Mouse (Mus musculus): ENCODE measurements around the gene Arhgap10.

Arhgap10 gene

DNA sequence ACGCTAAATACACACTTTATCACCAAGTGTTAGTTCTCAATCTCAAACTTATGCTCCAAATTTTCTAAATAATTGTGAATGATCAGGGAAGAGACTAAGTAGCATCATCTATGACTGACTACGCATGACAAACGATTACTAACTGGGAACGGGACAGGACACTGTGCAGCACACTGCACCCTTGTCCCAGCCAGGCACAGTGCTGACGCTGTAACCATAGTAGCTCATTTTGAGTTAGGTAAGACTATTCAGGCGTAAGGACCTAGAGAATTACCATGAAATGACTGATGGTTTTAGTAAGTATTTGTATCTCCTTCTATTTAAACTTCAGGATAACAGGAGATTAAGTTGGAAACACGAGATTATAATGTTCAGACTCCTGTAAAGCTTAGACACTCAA lies 33.5 kb downstream of the Arhgap10 start:
- DNase-seq = no peak

DNA sequence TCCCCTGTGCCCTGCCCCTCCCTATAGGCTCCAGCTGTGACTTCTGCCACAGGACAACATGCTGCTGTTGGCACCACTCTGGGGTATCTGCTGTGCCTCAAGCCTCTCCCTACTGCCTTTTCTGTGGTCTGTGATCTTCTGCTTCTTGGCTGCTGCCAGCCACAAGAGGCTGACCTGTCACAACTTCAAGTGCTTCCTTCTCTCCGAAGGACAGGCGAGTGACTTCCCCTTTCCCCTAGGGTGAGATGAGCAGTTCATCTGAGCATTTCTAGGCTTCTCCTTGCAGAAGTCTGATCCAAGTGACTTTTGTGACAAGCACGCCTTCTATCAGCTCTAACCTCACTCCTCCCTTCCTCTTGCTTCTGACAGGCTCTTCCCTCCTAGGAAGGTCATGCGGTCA lies 34.1 kb downstream of the Arhgap10 start:
- no peak for DNase-seq

DNA sequence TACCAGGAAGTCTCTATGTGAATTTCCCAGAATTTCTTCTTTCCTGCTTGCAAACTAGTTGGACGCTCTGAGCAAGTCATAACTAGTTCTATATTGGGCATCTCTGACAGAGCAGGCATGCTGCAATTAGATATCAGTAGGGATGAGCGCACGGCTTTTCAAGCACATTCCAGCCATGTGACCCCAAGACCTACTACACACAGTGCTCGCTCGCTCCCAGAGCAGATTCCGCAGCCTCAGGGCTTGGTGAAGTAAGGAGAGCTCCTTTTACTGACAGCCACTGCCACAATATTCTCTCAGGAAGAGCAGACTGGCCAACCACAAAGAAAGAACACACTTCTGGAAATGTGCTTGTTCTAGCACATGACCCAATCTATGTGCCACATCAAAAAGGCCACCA lies 36.0 kb downstream of the Arhgap10 start:
- no peak for DNase-seq

DNA sequence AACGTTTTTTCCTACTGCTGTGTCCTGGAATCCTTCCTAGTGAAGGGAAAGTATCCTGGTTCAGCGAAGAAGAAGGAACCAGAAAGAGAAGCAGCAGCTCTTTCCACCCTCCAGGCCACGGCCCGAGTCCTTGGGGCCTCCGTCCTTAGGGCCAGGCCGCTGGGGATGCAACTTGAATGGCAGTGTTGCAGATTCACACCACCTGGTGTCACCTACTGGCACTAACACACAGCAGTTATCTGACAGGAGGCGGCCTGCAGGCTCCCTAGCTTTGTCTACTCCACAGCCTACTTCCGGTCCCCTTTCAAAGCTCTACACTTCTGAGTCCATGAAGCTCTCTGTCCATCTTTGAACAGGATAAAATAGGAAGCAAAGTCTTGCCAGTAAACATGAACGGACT lies 37.8 kb downstream of the Arhgap10 start:
- DNase-seq = no peak

DNA sequence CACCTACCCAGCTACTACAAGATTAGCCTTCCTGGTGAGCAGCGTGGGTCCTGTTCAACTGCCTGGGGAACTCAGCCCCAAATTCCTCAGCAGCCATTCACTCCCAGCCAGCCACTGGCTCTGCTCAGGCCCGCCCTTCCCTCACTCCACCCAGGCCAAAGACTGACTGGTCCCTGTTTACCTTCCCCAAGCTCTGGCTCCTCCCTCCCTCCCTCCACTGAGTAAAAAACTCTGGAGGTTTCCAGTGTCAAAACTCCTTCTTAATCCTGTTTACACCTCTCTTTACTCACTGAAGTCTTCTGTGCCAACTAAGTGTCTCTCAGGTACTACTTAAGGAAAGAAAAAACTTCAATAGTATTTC lies 38.9 kb downstream of the Arhgap10 start:
- DNase-seq = no peak

DNA sequence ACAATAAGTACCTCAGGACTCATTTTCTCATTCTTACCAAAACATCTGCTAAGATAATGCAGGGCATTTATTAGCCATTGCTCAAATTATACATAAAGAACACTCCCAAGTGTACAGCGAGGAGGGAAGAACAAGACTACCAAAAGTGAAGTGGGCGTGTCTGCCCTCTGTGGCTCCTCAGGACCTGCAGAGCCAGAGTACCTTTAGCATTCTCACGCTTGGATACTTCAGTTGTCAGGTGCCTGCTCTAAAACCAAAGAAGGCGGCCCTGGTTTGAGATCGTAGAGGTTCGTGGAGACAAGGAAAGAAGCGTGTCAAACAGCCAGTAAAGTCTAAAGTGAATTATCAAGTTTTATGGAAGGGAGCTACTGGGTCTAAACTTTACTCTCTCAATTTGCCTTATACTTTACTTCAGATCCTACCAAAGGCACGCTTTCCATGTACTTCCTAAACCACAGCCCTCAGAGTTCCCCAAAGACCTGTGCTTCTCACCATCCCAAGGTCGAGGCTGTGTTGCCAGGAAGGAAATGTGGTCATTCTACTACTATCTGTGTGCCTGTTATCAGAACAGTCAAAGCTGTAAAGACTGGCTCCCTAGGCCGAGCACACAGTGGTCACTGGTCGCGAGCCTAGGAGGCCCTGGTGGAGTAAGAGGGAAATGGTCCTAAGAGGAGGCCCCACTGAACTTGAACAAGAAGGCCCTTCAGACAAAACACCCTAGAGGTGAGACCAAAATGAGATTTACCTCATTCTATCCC lies 39.4 kb downstream of the Arhgap10 start:
- DNase-seq = no peak

DNA sequence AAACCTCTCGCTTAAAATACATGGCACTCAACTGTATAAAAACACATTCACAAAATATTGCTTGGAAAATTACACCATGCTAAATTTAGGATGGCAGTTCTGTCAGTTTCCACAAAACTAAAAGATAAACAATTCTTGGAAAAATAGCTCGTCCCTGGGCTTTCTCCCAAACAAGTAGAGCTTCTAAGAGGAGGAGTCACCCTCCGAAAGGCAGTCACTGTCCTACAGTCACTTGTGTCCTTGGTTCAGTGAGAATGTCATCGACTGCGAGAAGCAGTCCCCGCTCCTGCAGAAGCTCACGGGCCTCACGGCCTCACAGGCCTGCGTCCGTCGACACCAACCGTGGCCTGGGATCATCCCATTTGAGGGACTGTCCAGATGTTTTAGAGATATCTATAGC lies 40.1 kb downstream of the Arhgap10 start:
- no peak for DNase-seq

DNA sequence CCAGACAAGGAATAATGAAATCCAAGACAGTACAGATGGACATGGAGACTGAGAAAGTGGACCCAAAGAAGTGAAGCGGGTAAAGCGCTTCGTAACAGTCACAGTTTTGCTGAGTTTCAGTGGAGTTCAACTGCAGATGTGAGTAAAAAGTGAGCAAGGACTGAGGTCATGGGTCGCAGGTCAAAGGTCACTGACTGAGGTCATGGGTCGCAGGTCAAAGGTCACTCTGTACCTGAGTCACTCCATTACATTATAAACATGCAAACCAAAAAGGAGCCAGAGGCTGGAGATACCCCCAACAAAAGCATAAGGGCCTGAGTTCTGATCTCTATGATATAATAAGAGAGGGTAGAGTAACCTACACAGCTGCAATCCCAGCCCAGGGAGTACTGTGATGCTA lies 43.1 kb downstream of the Arhgap10 start:
- no peak for DNase-seq

DNA sequence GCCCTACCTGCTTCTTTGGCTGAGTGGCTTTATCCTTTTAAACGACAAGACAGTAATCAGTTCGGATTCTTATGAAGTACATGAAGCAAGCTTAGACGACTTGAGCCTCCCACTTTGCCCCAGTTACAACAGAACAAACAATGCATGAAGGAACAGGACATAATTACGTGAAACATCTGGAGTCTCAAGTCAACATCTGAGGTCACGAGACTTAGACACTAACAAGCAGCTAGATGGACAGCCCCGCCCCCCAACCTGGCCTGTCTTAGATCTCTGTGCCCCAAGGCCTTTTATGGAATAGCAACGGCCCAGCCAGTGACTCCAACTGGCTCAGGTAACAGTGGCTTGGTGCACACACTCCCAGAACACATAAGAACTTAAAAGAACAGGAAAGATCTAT lies 44.0 kb downstream of the Arhgap10 start:
- no peak for DNase-seq

DNA sequence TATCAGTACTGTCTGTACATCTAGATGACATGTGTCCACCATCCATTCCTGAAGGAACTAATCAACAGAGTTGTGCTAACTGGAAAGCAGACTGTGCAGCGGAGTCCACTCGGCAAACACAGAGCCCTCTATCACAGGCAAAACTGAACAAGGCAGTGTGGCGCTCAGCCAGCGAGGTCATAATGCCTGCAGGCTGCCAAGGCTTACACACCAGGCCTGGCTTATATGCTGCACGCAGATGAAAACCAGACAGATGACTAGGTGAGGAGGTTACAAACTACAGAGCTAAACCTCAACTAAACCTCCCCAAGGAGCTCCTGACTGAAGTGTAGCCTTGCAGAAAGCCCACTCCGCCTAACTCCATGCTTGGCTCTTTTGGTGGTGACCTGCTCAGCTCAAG lies 44.4 kb downstream of the Arhgap10 start:
- peak; percentile 44 for DNase-seq

DNA sequence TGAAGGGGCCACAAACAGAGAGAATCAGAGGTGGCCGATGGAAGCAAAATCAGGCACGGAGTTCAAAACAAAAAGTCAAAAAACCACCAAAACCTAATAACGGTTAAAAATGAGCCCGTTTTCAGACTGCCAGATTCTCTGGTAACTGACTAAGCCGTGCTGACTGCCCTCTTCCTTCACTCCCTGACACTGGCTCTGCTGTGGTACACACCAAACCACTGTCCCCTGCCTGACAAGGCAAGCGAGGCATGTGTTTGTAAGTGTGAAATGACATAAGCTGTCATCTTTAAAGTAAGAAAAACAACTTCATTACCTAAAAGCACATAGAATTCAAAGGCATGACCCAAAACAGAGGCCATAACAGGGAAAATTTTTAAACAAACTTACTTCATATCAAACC lies 56.4 kb downstream of the Arhgap10 start:
- DNase-seq = no peak

DNA sequence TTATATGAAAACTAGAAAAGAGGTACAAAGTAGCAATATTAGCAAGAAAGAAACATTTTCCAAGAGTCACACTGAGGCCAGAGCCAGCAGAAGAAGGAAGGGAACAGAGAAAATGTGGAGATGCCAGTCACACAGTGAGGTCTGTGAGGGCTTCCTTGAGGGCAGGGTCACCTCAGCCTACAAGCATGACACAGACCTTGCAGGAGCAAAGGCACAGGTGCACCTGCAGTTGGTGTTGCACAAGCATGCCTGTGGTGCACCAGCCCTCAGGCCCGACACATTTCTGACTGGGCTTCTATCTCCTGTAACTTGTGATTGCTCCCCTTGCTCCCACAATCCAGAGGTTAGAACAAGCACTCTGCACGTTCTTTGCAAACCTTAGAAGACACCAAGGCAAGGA lies 57.4 kb downstream of the Arhgap10 start:
- no peak for DNase-seq

DNA sequence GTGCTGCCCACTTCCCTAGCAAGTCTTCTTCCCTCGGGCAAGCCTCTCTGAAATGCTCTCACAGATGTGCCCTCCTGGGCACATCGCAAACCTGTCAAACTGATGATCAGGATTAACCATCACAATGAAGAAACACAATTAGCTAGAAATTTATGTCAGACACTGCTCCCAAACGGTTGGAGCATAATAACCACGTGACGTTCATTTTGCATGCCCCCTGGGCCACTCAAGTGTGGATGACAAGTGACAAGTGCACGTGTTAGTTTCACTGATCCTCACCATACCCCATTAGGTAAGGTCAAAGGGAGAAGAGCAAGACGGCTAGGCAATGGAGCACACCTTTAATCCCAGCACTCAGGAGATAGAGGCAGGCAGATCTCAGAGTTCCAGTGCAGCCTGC lies 58.1 kb downstream of the Arhgap10 start:
- no peak for DNase-seq

DNA sequence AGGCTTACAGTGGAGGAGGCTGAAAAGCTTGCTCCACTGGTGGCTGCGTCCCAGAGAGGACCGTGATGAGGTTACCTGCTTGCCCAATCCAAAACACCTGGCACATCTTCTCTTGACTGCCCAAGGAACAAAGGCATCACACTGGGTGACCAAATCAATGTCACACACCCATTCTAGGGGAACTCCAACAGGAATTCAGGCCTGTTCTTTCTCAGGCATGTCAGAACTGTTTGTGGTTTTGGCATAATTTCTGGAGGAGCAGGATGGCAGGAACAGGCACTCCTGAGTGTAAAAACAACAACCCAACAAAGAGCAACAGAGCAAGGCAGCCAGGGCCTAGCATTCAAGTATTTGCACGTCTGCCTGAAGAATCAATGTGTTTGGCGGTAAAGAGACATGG lies 59.2 kb downstream of the Arhgap10 start:
- no peak for DNase-seq

DNA sequence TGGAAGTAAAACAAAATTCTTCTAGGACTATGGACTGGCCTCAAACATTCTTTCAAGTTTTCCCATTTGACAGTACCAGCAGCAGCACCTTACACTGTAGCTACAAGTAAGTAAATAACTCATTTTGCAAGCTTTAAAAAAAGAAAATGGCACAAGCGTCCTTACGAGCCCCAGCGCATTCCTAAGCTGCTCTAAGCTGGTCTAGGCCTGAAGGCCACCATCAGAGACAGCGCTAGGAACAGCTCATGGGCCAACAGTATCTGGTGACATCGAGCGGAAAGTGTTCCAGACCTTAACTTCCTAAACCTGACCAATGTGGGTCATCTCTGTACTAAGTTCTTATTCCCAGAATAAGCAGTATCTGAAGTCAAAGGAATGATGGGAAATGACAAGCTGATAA lies 61.5 kb downstream of the Arhgap10 start:
- DNase-seq = no peak

DNA sequence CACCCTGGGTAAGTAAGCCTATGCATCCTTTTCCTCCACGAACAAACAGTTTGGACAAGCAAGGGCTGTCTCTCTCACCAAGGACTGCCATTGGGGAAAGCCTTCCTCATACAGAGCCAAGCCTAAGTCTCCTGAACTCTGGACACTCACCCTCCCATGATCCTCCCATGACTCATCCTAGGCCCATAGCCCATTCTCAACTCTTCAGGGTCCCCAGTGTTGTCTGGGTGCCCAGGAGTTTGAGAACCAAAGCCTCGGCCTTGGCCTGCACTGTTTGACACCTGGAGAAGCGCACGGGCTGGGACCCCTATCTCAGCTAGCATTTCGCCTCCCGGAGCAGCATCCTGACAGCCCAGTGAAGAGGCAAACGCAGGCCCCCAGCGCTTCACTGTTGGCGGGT lies 63.9 kb downstream of the Arhgap10 start:
- no peak for DNase-seq

DNA sequence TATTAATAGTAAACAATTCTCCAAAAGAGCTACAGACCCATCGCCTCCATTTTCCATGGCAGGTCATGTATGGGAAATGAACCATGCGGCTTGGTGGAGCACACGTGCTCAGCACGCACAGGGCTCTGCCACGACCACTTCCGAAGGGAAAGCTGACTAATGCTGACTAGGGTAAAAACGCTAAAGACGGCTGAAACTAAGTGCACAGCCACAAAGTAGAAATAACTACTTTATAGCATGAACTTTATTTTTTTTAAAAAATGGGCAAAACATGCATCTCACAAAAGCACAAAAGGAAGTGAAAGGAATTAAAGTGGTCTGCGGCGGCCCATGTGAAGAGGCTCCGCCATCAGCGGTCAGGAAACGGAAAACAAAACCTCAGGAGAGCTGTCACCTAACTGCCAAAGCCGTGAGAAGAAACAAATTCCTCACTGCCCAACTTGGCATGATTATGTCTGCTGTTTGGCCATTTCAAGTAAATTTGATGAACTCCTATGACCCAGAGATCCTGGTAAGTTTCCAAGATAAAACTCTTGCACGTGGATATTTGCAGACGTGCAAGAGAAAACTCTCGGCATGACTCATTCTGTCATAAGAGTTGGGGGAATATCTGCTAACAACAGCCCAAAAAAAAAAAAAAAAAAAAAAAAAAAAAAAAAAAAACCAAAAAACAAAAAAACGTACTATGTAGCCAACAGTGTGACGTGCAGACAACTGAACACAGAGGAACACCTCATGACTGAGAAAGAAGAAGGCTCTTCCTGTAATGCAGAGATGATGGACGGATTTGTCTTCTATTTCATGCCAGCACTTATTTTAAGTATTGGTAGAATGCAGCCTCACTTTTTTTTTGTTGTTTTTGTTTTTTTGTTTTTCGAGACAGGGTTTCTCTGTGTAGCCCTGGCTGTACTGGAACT lies 66.0 kb downstream of the Arhgap10 start:
- DNase-seq = no peak

DNA sequence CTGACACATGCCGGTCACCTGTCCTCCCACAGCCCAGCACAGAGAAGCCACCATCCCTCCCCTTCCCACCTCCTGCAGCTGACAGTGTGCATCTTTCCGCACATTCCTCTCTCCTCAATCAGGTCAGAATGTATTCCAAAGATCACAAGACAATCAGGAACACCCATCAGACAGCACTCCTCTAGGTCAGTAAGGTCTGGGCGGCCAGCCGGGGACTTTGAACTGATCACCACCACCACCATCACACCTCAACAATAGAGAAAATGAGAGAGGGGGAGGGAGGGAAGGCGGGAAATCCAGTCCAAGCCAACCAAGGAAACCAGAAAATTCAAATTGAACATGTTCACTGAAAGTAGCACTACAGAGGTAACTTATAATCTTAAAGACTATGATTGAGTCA lies 66.7 kb downstream of the Arhgap10 start:
- DNase-seq = peak; percentile 44

DNA sequence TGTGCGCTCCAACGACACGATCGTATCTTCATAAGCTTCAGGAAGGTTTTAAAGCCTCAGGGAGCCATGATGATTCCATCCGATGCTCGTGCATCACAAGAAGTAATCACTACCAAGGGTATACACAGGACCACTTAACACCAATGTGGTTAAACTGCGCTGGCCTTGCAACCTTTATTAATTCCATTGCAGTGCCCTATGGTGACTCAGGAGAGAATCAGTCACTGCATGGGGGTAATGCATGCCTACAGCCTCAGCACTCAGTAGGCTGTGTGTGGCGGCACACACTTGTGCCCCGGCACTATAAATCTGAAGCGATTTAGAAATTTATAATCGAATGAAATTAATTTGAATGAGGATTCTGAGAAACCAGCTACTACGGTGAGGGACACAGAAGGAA lies 71.5 kb downstream of the Arhgap10 start:
- no peak for DNase-seq

DNA sequence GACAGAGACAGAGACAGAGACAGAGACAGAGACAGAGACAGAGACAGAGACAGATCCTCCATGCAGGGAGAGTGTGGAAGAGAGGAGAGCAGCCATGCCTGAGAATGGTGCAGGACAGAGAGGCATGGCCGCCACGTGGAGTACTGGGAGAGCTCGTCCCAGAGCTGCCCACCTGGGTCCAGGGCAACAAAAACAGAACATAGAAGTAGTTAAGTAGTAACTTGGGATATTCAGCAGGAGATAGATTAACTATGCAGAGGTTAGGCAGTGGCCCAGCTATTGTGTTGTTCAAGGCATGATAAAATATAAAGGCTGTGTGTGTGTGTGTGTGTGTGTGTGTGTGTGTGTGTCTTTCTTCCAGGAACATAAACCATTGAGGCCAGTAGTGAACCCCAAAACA lies 72.1 kb downstream of the Arhgap10 start:
- DNase-seq = no peak

DNA sequence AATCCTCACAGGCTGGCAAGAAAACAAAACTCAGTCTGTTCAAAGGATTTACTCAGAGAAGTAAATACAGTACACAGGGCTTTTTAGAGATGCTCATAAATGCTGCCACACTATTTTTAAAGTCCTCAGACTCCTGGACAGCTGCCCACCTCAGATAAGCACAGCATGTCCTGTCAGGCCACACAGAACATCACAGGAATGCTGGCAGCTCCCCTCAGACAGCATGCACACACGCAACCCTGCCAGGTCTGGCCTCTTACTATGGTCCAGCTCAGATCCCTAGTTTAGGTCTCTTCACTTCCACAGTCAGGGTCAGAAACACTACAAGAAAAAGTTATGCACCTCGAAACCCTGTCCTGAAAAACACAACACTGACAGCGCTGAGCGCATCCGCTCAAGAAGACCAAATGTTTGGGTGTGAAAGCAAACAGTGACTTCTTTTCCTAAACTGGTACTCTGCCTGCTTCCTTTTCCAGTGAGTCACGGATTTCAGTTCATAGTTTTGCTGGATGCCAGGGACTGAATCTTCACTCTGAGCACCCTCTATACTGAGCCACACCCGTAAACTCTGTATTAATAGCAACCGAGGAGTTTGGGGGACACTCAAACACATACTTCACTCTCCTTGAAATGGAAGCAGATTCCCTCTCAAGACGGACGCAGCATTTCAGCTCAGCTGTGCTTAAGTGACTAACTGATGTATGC lies 73.4 kb downstream of the Arhgap10 start:
- DNase-seq = no peak

DNA sequence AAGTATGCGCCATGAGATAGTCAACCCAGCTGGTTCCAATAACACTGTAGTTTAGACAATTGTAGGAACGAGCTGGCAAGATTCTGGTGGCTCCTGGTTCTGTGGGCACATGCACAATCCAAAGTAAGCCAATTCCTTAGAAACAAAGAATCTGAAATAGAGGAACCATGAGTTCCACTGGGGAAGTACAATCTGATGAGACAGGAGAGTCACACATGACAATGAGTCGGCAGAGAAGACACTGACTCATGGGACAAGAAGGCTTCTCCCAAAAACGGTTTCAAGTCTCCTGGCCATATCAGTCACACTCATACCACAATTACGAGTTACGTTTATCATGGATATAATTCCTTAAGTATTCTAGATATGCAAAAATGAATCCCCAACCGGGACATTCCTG lies 75.3 kb downstream of the Arhgap10 start:
- no peak for DNase-seq

DNA sequence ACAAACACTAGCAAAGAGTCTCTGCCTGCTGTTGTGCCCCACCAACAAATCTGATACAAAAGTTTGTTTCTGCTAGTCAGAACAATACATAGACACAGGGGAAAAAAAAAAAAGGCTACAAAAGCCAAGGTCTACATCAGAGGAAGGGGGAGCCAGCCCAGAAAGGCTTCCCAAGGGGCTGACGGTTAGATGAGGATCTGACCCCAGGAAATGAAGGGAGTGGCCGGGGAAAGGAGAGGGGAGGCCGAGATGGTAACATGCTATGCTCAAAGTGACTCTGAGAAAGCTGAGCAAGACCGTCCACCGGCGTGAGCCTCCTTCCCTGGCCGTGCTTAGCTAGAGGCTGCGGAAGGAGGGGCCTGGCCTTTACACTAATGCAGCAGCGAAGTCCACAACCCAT lies 76.8 kb downstream of the Arhgap10 start:
- DNase-seq = no peak

DNA sequence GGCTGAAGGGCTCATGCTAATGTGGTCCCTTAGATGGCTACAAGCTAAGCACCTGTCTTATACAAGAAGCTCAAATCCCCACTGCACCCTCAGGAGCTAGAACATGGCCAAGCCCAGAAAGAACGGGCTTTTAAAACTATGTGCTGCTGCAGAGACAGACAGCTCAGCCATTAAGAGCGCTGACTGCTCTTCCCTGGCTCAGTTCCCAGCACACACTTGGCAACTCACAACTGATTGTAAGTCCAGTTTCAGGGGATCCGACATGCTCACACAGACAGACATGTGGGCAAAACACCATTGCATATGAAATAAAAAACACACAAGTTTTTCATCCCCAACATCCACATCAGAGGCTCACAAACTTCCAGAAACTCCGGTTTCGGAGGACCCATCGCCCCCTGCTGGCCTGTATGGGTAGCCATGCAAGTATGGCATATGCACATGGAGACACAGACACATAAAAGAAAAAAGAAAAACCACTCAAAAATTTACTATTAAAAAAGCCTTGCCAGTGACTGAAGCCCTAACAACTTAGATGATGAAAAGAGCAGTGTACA lies 77.4 kb downstream of the Arhgap10 start:
- DNase-seq = no peak
